Mouse (Mus musculus) right cerebral cortex, postnatal 10 days (tissue): Measurements from ENCODE around the gene Rufy1.

Experiments used
- DNase-seq, 2 experiments: peaks; one replicate each; pipeline ENCODE4 v3.0.0; 2021; ENCODE audit warnings: low spot score in 2 of 2

Gene Rufy1

GRCm38 (mm10) chr11:50354162-50354561 is 76.8 kb downstream of the Rufy1 start, which contains the start of gene Cby3:
Gene Cby3 (plus strand): TSS chr11:50354462.
- no peak for DNase-seq

GRCm38 (mm10) chr11:50352177-50352576 is 78.7 kb downstream of the Rufy1 start:
- no peak for DNase-seq

DNA sequence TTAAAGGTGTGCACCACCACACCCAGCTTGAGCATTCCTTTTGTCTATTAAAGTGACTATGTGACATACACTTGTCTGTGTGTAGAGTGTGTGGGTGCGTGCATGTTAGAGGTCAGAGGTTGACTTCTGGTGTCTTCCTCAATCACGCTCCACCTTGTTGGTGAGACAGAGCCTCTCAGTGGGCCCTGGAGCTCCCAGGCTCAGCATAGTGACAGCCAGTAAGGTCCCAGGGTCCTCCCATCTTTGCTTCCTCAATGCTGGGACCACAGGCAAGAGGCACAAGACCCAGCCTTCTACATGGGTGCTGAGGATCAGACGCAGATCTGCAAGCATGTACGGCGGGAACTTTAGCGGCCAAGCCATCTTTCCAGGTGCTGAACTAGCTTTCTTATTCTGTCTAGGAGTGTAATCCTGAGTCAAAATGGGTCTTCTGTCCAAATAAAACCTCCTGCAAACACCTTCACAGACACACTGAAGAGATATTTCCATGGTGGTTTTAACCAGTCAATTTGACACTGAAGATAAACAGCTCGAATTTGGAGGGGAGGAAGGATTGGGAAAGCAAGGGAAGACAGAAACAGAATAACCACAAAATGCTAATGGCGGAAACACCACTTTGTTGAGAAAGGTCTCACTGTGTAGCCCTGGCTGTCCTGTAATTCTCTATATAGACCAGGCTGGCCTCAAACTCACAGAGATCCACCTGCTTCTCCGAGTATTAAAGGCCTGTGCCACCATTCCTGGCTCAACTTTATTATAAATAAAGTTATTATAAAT is 84.5 kb downstream of the Rufy1 start:
- DNase-seq: no peak

GRCm38 (mm10) chr11:50345486-50345885 is 85.4 kb downstream of the Rufy1 start:
- DNase-seq: no peak
